Mouse (Mus musculus) testis, adult 2 months (tissue): ENCODE measurements around the gene Cavin1.

ENCODE experiments used
- CTCF ChIP-seq: fragments of 200-500 bp; IDR thresholded peaks from 2 replicates; pipeline ENCODE4 v1.5.1; 2012; ENCODE audit warnings: low read depth, mild to moderate bottlenecking, inconsistent platforms, low read length, moderate library complexity; ENCODE audit not compliant: control insufficient read depth, insufficient read depth, insufficient replicate concordance
- POLR2A ChIP-seq: fragments of 200-500 bp; IDR thresholded peaks from 2 replicates; pipeline ENCODE4 v1.6.1; 2012; ENCODE audit warnings: low read depth, mild to moderate bottlenecking, inconsistent platforms, low read length, moderate library complexity; ENCODE audit not compliant: control insufficient read depth

- TF ChIP-seq POLR2A, result no peak
- no peak for TF ChIP-seq CTCF
These were observed 10.9 kb downstream of the Cavin1 start for GRCm38 (mm10) chr11:100959826-100960225.
